Mouse (Mus musculus) spleen, postnatal 10 days (tissue): ENCODE measurements at regions not wholly inside any gene's neighbourhood (a gene's known extent, or its start where the extent isn't known, plus 50 kb on each side); places are given as distances from the start of the nearest gene placed in this dataset.

Experiments used
- DNase-seq, 2 experiments: peaks; one replicate each; pipeline ENCODE4 v3.0.0; 2021 to 2022; ENCODE audit warnings: low spot score in 2 of 2

DNA sequence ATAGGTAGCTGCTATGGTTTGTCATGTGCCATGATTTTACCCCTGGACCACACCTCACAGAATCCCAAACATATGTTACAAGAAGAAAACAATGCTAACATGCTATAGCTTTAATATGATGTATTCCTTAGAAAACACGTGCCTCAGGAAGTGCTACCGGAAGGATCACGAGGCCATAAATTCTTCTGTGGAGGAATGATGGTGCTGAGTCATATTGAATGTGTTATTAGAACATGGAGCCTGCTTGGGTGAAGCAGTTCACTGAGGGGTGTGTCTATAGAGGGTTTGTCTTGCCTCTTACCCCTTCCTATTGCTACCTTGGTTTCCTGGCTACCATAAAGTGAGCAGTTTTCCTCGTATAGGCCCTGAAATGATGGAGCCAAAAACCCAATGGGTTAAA lies 104.1 kb upstream of the Tsc22d2 start:
- no peak for DNase-seq

DNA sequence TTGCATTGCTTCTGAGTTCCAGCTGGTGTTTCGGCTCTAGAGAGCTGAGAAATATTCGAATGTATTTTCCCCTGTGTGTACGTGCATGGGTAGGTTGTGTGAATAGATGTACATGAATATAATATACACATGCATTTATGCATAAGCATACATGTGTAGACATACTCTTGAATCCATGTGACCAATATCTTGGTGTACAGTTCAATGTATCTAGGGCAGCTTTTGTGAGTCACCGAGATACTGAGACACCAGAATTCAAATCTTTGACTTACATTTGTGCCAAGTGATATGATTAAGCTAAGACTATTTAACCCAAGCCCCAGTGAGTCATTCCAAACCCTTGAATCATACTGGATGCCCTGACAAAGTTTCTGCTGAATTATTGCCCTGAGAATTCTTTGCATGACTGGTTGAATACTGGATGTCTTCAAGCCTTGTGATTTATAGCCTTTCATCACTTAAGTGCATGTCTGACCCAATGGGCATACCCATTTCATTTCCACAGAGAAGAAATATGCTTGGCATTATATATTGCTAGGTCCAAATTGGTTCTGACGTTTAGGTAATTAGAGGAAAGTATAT lies 103.3 kb upstream of the Tsc22d2 start:
- DNase-seq = no peak

DNA sequence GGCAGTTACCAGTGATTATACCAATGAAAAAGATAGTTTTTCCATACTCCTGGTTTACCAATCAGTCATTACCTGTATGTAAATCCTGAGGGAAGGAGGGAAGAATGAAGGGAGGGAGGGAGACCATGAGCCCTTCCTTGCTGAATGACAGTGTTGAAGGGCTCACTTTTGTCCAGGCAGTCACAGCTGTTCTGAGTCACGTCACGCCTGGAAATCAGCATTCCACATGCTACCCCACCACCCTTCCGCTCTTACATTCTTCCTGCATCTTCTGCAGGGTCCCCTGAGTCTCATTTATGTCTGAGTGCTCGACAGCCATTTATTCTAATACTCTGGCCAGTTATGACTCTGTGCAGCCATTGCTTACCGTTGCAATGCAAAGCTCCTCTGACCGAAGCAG lies 101.9 kb upstream of the Tsc22d2 start:
- DNase-seq = no peak

DNA sequence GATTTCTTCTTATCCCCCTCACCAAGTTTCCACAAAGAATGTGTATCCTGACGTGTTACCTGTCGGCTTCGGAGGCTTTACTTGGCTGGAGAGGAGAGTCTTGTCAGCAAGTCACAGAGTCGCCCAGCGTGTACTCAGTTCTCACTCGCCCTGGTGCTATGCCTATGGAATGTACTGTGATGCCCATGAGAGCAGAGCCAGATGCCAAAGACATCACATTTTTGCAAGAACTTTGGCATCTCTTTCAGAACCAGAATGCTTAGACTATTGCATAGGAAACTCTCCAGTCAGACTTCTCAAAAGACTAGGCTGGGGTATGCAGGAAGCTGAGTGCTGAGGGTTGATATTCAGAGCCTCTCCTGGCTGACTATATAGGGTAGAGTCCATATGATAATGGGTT lies 99.3 kb upstream of the Tsc22d2 start:
- no peak for DNase-seq

DNA sequence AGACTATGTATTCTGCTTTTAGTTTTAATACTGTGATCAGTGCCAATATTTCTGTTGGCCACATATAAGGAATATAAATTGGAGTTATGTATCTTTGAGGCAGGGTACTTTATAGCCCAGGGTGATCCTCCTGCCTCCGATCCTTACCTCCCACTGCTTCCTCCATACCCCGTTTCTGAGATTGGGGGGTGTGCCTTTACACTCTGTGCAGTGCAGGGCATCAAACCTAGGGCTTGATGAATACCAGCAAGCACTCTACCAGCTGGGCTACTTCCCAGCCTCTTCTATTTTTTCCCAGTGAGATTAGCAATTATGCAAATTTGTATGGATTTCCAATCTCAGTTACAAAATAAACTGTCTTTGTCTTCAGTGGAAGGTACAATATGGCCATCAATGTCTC lies 97.3 kb upstream of the Tsc22d2 start:
- DNase-seq = no peak

DNA sequence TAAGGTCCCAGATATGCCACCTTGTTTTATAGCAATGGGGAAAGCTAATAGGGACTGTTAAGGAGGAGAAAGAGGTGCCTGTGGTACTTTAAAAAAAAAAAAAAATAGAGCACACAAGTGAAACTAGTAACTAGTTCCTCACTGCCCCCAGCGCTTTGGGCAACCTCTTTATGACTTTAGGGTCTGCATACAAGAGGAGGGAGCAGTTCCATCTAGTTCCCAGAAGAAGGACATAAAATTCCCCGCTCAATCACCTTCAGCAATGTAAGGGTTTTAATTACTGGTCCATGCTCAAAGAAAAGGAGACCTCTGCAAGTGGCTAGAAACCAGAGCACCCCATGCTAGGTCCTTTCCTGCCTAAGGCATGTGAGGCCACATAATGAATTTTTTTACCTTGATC lies 95.8 kb upstream of the Tsc22d2 start:
- no peak for DNase-seq

DNA sequence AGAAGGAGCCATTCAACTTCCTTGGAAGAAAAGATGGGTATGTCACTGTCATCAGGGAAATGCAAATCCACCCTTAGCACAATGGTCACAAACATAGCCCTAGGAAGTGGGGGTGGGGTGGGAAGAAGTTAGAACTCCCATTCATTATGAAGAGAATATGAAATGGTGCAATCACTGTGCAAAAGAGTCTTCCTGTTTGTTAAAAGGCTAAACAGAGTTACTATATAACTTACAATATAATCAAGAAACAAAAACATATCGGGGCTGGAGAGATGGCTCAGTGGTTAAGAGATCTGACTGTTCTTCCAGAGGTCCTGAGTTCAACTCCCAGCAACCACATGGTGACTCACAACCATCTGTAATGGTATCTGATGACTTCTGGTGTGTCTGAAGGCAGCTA lies 95.1 kb upstream of the Tsc22d2 start:
- no peak for DNase-seq

DNA sequence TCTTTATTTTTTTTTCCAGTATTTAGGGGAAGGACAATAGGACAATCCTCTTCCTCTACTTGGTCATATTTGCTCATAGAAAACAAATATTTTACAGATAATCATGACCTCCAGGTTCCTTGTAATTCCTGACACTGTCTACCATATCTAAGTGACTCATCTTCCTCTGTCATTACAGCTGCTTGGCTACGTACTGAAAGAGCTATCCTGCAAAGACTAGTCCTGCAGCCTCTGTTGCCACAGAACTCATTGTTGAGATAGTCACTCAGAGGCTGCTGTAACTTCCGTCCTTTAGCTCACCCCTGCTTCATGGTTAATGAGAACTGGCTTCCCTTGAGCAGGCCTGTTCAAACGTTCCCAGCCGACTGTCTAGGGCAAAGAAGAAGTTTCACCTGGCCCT lies 93.7 kb upstream of the Tsc22d2 start:
- DNase-seq = no peak

DNA sequence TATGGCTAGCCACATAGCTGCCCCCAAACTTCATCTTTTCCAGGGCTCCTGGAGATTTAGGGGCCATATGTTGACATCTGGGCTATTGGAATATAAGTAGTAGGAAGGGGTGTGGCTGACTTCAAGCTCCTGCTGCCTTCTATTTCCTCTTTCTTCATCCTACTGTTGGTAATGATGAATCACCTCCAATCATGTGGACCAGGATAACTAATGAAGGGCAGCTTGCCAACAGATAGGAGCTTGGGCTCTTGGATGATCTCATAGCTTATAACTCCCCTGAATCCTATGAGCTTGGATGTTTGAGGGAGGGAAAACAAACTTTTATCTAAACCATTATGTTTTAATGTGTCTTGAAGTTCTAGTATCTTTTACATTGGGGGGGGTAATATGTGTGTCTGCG lies 92.2 kb upstream of the Tsc22d2 start:
- no peak for DNase-seq

DNA sequence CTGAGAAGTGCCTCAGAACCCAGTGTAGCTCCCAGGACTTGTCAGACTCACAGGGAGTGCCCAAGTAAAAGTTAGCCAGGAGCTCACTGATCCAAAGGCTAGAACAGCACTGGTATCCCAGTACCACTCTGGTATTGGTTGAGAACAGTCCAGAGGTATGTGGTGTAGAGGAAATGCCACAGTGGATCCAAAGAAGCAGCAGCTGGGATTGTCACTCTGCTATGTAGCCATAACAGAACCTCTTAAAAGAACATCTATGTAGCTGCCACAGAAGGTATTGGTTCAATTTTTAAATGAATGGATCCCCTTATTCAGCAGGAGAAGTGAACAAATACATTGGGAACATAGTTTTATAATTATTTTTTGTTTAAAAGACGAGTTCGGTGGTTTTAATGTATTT lies 86.8 kb upstream of the Tsc22d2 start:
- DNase-seq = no peak

DNA sequence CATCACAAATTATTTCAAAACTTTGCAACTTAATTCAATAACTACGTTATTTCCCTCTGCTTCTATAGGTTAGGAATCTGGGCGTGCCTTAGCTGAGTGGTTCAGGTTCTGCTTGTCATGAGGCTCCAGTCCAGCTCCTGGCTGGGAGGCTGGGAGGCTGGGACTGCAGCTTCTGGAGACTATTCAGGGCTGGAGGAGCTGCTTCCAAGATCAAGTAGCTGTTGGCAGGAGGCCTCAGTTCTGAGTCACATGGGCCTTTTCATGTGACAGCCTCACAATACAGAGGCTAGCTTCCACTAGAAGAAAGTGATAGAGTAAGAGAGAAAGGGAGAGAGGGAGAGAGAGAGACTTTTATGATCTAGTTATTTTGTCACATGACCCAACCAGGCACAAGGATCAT lies 84.3 kb upstream of the Tsc22d2 start:
- no peak for DNase-seq

DNA sequence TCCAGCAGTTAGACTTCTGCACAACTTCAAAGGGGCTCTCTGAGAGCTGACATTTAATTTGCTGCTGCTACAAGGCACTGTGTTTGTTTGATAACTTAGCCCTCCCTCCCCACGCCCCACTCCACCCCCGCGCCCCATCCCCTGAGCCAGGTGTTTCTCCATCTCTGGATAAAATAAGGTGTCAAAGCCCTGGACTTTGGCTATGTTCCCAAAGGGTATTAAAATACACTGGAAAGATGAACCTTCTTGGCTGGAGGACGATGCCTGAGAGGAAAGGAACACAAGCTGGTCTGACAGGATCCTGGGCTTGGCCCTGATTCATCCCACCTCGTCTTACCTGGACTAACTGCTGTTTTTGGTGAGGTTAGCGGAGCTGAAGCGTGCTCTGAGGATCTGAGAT lies 80.5 kb upstream of the Tsc22d2 start:
- DNase-seq = no peak

DNA sequence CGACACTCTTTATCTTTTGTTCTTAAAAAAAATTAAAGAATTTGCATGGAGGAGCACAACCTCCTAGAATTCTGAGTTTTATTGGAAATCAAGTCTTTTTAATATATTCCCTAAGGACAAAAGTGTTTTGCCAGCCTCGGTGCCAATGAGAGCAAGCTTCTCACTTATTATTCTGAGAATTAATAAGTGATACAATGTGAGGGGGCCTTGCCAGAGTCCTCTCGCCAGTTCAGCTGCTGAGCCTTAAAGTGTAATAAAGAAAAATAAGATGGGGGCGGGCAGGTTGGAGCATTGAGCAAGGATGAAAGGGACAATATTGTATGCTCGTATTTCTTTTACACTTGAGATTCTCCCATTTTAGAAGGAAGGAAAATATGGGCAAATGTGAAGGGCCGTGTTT lies 79.2 kb upstream of the Tsc22d2 start:
- DNase-seq = no peak

DNA sequence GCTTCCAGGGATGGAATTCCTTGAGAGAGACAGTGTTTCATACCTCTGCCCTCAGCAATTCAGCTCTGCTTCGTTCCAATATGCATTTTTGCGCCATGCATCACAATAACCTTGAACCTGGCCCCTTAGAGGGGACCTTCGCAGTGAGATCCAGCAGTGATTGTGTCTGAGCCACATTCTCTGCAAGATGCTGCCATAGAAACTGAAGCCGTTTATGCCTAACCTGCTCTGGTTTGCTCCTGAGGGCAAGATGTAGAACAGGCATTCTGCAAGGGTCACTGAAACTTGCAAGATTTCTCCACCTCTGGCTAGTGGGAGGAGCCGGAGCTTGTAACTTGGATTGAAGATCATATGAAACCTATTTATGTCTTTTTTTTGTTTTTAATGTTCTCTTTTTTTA lies 78.4 kb upstream of the Tsc22d2 start:
- DNase-seq = no peak

DNA sequence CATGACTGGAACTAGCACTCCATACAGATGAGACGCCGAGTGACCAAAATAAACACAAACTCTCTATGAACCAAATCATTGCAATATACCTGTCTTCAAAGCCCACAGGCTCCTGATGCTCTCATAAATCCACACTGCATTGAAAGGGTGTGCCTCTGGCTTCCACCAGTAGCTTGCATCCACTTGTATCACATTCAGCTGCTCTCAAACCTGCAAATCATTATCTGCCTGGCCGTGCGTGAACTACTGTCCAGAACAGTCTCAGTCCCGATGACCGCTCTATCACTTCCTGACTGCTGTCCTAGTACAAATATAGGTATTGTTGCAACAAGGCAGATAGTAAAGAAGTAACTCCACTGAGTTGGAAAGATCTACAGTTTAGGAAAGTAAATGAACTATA lies 77.9 kb upstream of the Tsc22d2 start:
- no peak for DNase-seq

DNA sequence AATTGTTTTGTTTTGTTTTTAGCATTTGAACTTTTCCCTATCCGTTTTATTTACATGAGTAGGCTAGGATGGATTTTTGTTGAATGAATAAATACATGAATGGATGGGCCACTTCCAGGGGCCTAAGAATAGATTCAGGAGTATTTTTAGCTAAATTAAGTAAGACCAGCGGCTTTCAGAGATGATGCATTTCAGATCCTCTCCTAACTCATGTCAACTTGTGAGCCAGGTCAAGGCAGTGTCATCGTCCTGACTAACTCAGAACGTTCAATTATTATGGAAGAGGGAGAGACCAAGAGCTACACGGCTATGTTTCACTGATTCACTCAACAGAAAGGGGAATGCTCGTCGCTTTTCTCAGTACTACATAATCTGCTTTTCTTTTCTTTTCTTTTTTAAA lies 75.5 kb upstream of the Tsc22d2 start:
- no peak for DNase-seq

DNA sequence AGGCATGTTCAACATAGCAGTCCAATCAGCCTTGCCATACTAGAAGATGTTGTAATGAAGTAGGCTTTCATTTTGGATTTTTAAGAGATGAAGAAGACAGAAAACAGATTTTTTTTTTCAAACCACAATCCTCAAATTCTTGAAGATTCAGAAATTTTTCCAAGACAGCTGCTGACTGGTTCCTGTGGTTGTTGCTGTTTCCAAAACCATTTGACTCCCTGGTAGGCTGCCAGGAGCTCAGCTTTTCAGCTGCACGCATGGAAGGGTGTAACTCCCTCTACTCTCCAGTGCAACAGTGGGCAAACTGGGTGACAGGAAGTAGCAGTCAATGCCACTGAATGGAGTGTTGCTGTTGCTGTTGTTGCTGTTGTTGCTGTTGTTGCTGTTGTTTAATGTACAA lies 72.4 kb upstream of the Tsc22d2 start:
- DNase-seq = no peak

DNA sequence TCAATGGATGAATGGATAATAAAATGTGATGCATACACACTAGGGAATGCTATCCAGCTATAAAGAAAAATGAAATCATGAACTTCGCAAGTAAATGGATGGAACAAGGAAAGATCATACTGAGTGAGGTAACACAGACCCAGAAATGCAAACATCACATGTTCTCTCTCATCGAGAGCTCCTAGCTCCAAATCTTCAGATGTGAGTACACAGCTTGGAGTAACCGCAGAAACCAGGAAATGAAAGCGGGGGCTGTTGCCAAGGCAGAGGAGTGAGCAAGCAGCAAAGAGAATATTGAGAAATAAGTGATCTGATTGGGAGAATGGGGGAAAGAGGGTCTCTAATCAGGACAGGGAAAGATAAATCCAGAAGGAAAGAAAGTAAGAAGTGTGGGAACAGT lies 52.0 kb upstream of the Tsc22d2 start:
- DNase-seq = no peak

DNA sequence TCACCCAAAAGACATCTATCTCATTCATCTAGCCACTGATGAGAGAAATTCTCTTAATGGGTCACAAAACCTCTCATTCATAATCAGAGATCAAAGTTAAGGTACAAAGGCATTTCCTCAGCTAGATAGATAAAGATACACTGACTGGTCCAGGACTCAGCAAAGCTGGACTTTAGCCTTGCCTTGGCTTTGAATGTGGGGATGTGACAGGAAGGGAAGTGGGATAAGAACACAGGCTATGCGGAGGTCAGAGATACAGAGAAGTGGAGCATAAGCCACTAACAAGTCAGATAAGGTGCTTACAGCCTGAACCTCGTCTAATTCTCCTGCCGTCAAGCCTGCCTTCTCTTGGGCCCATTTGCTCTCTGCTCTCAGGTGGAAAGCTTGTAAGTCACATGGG lies 50.0 kb upstream of the Tsc22d2 start:
- DNase-seq = no peak
